ENCODE assay signal across 30 mouse cellular contexts in the genomic region with DNA sequence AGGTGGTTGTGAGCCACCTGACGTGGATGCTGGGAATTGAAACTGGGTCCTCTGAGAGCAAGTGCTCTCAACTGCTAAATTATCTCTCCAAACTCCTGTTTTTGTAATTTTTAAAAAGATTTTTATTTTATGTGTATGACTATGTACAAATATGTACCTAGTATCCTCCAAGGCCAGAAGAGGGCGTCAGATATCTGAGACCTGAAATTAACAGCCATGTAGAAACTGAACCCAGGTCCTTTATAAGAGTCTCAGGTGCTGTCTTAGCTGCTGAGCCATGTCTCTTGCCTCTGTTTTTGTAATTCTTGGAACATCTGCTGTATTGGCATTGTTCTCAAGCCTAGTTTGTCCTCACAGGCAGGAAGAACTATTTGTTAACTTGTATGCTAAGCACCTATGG. TPM values are rescaled to one million over a fixed set of nuclear protein-coding genes. Genes with fewer than 3 reads are reported as not detected.
DNase-seq lines count a peak whose midpoint lies in the region; ATAC-seq and TF ChIP-seq lines count a peak whose summit lies in the region.
"Had no signal": no experiment of that assay in that cellular context is flagged by ENCODE, and none has a peak within 500 bp of the region (broad histone marks: within the 10 kb centered on the region; RNA-seq: fewer than 3 reads in every experiment).

No protein-coding gene starts in this region.

- intact Hi-C loops in gastrocnemius, adult 2 months (cut with DNase I): no loop called here
- intact Hi-C loops in gastrocnemius, postnatal 14 days (cut with DNase I; ENCODE audit: low total_unique reads): loop anchor here (5.0 kb wide), 1 partner anchor 147 kb away; no protein-coding TSS in a partner anchor
- intact Hi-C loops in left cerebral cortex, postnatal 36 days (cut with DNase I): loop anchor here (10.0 kb wide), 1 partner anchor 255 kb away; no protein-coding TSS in a partner anchor

- WGBS in thymus, adult 2 months: 91% methylated on average over 2 of the region's 2 CpGs
- WGBS in stomach, postnatal 0 days: 92% methylated on average over 2 of the region's 2 CpGs

- in situ Hi-C loops in Patski (cut with MboI; ENCODE audit: low pct_unique_long_range_greater_than_20kb): loop anchor here (5.0 kb wide), 3 partner anchors 52 to 147 kb away; partner anchors contain the start of gene Jade2

- H3K4me2 ChIP-seq in stomach, postnatal 0 days (replicated peaks; ENCODE audit: low read depth): no peak overlapping the region
- H3K4me2 ChIP-seq: forebrain, embryonic 12.5 days; hindbrain, embryonic 13.5 days had no signal

- peak overlapping the region; percentile 95 for H3K27ac ChIP-seq in gastrocnemius, adult 2 months
- H3K27ac ChIP-seq in thymus, adult 2 months (ENCODE audit: control insufficient read depth, insufficient read depth, low read length): no peak overlapping the region
- no peak overlapping the region for H3K27ac ChIP-seq in stomach, postnatal 0 days (replicated peaks)
- H3K27ac ChIP-seq: embryonic facial prominence, embryonic 13.5 days; forebrain, embryonic 12.5 days; heart, embryonic 13.5 days; hindbrain, embryonic 13.5 days; left cerebral cortex, adult 2 months; liver, embryonic 15.5 days; macrophage; neural tube, embryonic 15.5 days; stomach, embryonic 15.5 days had no signal

- no peak for ATAC-seq in Patski
- no peak for ATAC-seq in stomach, postnatal 0 days (ENCODE audit: low FRiP score, low TSS enrichment)
- ATAC-seq: midbrain, embryonic 16.5 days had no signal

- H3K27me3 ChIP-seq in thymus, adult 2 months (ENCODE audit: control insufficient read depth, insufficient read depth, low read length): no peaks in the 10 kb centered on the region
- H3K27me3 ChIP-seq in Patski: no peaks in the 10 kb centered on the region
- no peaks in the 10 kb centered on the region for H3K27me3 ChIP-seq in stomach, postnatal 0 days (ENCODE audit: control insufficient read depth, insufficient read depth, low read length)
- H3K27me3 ChIP-seq: embryonic facial prominence, embryonic 13.5 days; forebrain, embryonic 12.5 days; hindbrain, embryonic 13.5 days; liver, embryonic 15.5 days; neural tube, embryonic 15.5 days; stomach, embryonic 15.5 days had no signal

- POLR2A ChIA-PET in Patski (lab: Charles Lee): no interaction called here

- no peak for TF ChIP-seq EP300 in stomach, postnatal 0 days (optimal IDR thresholded peaks at IDR 0.05)

- H3K9me3 ChIP-seq in stomach, postnatal 0 days (ENCODE audit: control insufficient read depth, low read length): no peaks in the 10 kb centered on the region
- H3K9me3 ChIP-seq: embryonic facial prominence, embryonic 13.5 days; forebrain, embryonic 12.5 days; heart, embryonic 13.5 days; hindbrain, embryonic 13.5 days; liver, embryonic 15.5 days; neural tube, embryonic 15.5 days; stomach, embryonic 15.5 days had no signal

- no peak for TF ChIP-seq CTCF in gastrocnemius, adult 2 months (IDR thresholded peaks at IDR 0.05)
- TF ChIP-seq CTCF in thymus, adult 2 months (IDR thresholded peaks at IDR 0.05; ENCODE audit: borderline replicate concordance, control insufficient read depth, extremely low read depth, insufficient read depth, low read length, poor library complexity): no peak
- TF ChIP-seq CTCF in Patski (IDR thresholded peaks at IDR 0.05): peak; percentile 39
- TF ChIP-seq CTCF in stomach, postnatal 0 days (IDR thresholded peaks at IDR 0.05; ENCODE audit: low read depth): peak; percentile 44

- no peak overlapping the region for H3K9ac ChIP-seq in stomach, postnatal 0 days (ENCODE audit: low read length)
- H3K9ac ChIP-seq: forebrain, embryonic 12.5 days; heart, embryonic 13.5 days; hindbrain, embryonic 13.5 days; liver, embryonic 15.5 days; neural tube, embryonic 15.5 days; stomach, embryonic 15.5 days had no signal

- peaks cover 48% of the 10 kb centered on the region for H3K36me3 ChIP-seq in thymus, adult 2 months (ENCODE audit: control insufficient read depth, insufficient read depth, low read length)
- H3K36me3 ChIP-seq in stomach, postnatal 0 days (ENCODE audit: control insufficient read depth, insufficient read depth, low read length): peaks cover 9% of the 10 kb centered on the region

- no peak overlapping the region for H3K4me3 ChIP-seq in gastrocnemius, adult 2 months
- H3K4me3 ChIP-seq in thymus, adult 2 months (ENCODE audit: control insufficient read depth, insufficient read depth, low read length): no peak overlapping the region
- H3K4me3 ChIP-seq in stomach, postnatal 0 days (ENCODE audit: low read depth, low read length): no peak overlapping the region
- H3K4me3 ChIP-seq: forebrain, embryonic 12.5 days; heart, embryonic 13.5 days; hindbrain, embryonic 13.5 days; left cerebral cortex, adult 2 months; neural tube, embryonic 15.5 days; stomach, embryonic 15.5 days had no signal

- CTCF ChIA-PET in Patski (lab: Charles Lee): interaction anchor here (1.5 to 6.7 kb wide), 5 partner anchors 29 to 251 kb away, joined by 3 to 43 read pairs (median 4); no protein-coding TSS in a partner anchor

- peaks cover 22% of the 10 kb centered on the region for H3K4me1 ChIP-seq in thymus, adult 2 months (replicated peaks; ENCODE audit: control insufficient read depth, insufficient read depth, low read length)
- no peaks in the 10 kb centered on the region for H3K4me1 ChIP-seq in stomach, postnatal 0 days (replicated peaks; ENCODE audit: control insufficient read depth, insufficient read depth)

- no peak for DNase-seq in gastrocnemius, adult 2 months
- DNase-seq in gastrocnemius, postnatal 14 days: no peak
- DNase-seq in thymus, postnatal 0 days (ENCODE audit: low spot score): peak; percentile 45
- DNase-seq in thymus, adult 2 months: no peak
- no peak for DNase-seq in Patski (ENCODE audit: low read depth, low spot score)
- DNase-seq in stomach, postnatal 0 days (ENCODE audit: low spot score): no peak
- DNase-seq in left cerebral cortex, postnatal 36 days (ENCODE audit: low spot score in 2 of 2): no peak
- DNase-seq in cerebellum, postnatal 14 days: no peak
- DNase-seq: B cell, adult 2 months; cerebellum, adult 11-12 months; cerebellum, postnatal 25 days; gastrocnemius, postnatal 25 days; heart, postnatal 14 days; kidney, adult 9 months; kidney, postnatal 36 days; left cerebral cortex, postnatal 4 days; liver; right cerebral cortex, adult 18-20 months; right cerebral cortex, postnatal 4 days had no signal

- TF ChIP-seq POLR2A in thymus, adult 2 months (IDR thresholded peaks at IDR 0.05; ENCODE audit: control insufficient read depth, extremely low read depth, insufficient read depth, low read length, poor library complexity): no peak

RNA-seq across cellular contexts. Expression of gene Cdkn2aipnl, which starts 2.0 kb away (rescaled TPM):
- 10 to 100 TPM; 16.9 to 30.0 TPM for total RNA-seq in gastrocnemius, adult 2 months (2021)
- 10 to 100 TPM; 14.8 to 16.2 TPM for total RNA-seq in gastrocnemius, postnatal 14 days (2021)
- polyA plus RNA-seq in thymus, postnatal 0 days (2015; fragmentation: Nextera tagmentation; extraction: Ambion mirVana): 177 and 196 TPM in 2 replicates
- polyA plus RNA-seq in thymus, adult 2 months (2012; rRNA removed): 89.3 and 92.4 TPM in 2 replicates
- 32.2 TPM for polyA plus RNA-seq in Patski (2021)
- 43.0 and 46.9 TPM in 2 replicates for polyA plus RNA-seq in stomach, postnatal 0 days (2015; fragmentation: Nextera tagmentation; extraction: Ambion mirVana)
- total RNA-seq in left cerebral cortex, postnatal 36 days (2021): 10 to 100 TPM; 32.1 to 36.4 TPM

RNA-seq across cellular contexts. Expression of gene Ube2b, which starts 31.1 kb away (rescaled TPM):
- 100 to 1,000 TPM; 519 to 559 TPM for total RNA-seq in gastrocnemius, adult 2 months (2021)
- total RNA-seq in gastrocnemius, postnatal 14 days (2021): 100 to 1,000 TPM; 248 to 274 TPM
- 287 and 292 TPM in 2 replicates for polyA plus RNA-seq in thymus, postnatal 0 days (2015; fragmentation: Nextera tagmentation; extraction: Ambion mirVana)
- polyA plus RNA-seq in thymus, adult 2 months (2012; rRNA removed): 63.9 and 72.5 TPM in 2 replicates
- 227 TPM for polyA plus RNA-seq in Patski (2021)
- 182 and 183 TPM in 2 replicates for polyA plus RNA-seq in stomach, postnatal 0 days (2015; fragmentation: Nextera tagmentation; extraction: Ambion mirVana)
- 100 to 1,000 TPM; 172 to 199 TPM for total RNA-seq in left cerebral cortex, postnatal 36 days (2021)

RNA-seq across cellular contexts. Expression of gene Cdkl3, which starts 34.5 kb away (rescaled TPM):
- 1 to 10 TPM; 1.5 to 3.2 TPM for total RNA-seq in gastrocnemius, adult 2 months (2021)
- 1 to 10 TPM; 2.8 to 4.2 TPM for total RNA-seq in gastrocnemius, postnatal 14 days (2021)
- 9.5 and 12.2 TPM in 2 replicates for polyA plus RNA-seq in thymus, postnatal 0 days (2015; fragmentation: Nextera tagmentation; extraction: Ambion mirVana)
- 3.1 and 3.4 TPM in 2 replicates for polyA plus RNA-seq in thymus, adult 2 months (2012; rRNA removed)
- polyA plus RNA-seq in Patski (2021): 6.3 TPM
- polyA plus RNA-seq in stomach, postnatal 0 days (2015; fragmentation: Nextera tagmentation; extraction: Ambion mirVana): 4.8 and 5.5 TPM in 2 replicates
- 10 to 100 TPM; 15.9 to 17.0 TPM for total RNA-seq in left cerebral cortex, postnatal 36 days (2021)
- polyA plus RNA-seq: erythroblast, embryonic 14.5 days had no signal

Comparison
In these comparisons a context has a peak if more than half of its experiments do, and no peak if none do; other contexts are left out.
1. CTCF ChIP-seq: peak in Patski (single experiment) and stomach, postnatal 0 days (single experiment); none in gastrocnemius, adult 2 months (single experiment) and thymus, adult 2 months (single experiment).